In the genomic region with DNA sequence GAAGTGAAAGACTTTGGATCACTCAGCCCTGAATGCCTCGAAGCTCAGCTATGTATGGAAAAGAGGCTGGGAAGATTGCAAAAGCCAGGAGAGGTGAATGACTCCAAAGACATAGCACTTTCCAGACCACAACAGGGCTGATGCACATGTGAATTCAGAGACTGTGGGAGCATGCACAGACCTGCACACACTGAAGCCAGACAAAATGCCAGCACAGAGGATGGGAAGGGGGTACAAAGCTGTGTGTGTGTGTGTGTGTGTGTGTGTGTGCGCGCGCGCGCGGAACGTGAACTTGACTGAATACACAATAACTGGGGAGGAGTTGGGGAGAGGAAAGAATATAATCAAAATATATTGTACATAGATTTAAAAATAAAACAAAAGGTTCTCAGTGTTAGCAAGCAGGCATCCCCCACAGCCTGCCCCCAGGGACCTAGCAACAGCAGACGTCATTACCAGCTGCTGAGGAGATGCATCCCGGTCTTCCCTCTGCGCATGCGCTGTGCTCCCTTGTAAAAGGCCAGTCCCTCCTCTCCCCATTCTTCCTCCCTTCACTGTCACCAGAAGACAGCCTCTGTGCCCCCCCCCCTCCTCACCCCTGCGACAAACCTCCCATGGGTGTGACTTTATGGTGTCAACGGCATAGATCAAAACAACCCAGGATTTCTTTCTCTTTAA, we compare ENCODE assay signal across 9 mouse cellular contexts.
DNase-seq lines count a peak whose midpoint lies in the region; ATAC-seq and TF ChIP-seq lines count a peak whose summit lies in the region.
"Had no signal": no experiment of that assay in that cellular context is flagged by ENCODE, and none has a peak within 500 bp of the region (broad histone marks: within the 10 kb centered on the region; RNA-seq: fewer than 3 reads in every experiment).

No protein-coding gene starts in this region.

- H3K9me3 ChIP-seq in limb, embryonic 12.5 days, result no peaks in the 10 kb centered on the region
- H3K9me3 ChIP-seq in limb, embryonic 10.5 days (replicated peaks), result no peaks in the 10 kb centered on the region
- no peaks in the 10 kb centered on the region for H3K9me3 ChIP-seq in kidney, postnatal 0 days (replicated peaks; ENCODE audit: low read length)

- ATAC-seq in limb, embryonic 12.5 days (ENCODE audit: insufficient number of reproducible peaks, insufficient read depth, low FRiP score, low TSS enrichment, low read depth), result no peak
- peak; percentile 73 for ATAC-seq in kidney, postnatal 0 days (replicated peaks; ENCODE audit: low FRiP score, low read depth)
- no peak for ATAC-seq in erythroblast, adult 5-6 weeks (replicated peaks; ENCODE audit: low FRiP score, poor library complexity, severe bottlenecking)

- peak overlapping the region; percentile 37 for H3K4me2 ChIP-seq in limb, embryonic 12.5 days
- peak overlapping the region; percentile 39 for H3K4me2 ChIP-seq in kidney, postnatal 0 days (ENCODE audit: low read length)

- no peak for DNase-seq in limb, embryonic 10.5 days (ENCODE audit: low spot score)
- DNase-seq in adrenal gland, postnatal 25 days, result peak; percentile 63
- DNase-seq in gastrocnemius, postnatal 36 days, result peak; percentile 57 to 78
- DNase-seq in kidney, postnatal 0 days (ENCODE audit: low spot score), result peak; percentile 88
- peak; percentile 51 for DNase-seq in lung, postnatal 14 days
- peak; percentile 22 to 52 for DNase-seq in urinary bladder, postnatal 36 days (ENCODE audit: low spot score in 2 of 2)

- no peak for TF ChIP-seq CTCF in kidney, postnatal 0 days (IDR thresholded peaks at IDR 0.05; ENCODE audit: low read depth)

- intact Hi-C loops in gastrocnemius, postnatal 36 days (cut with DNase I), result no loop called here

- no peak overlapping the region for H3K9ac ChIP-seq in limb, embryonic 12.5 days (replicated peaks)
- H3K9ac ChIP-seq in kidney, postnatal 0 days (ENCODE audit: low read depth, low read length), result no peak overlapping the region

- no peak overlapping the region for H3K4me3 ChIP-seq in limb, embryonic 12.5 days (replicated peaks)
- no peak overlapping the region for H3K4me3 ChIP-seq in limb, embryonic 10.5 days
- no peak overlapping the region for H3K4me3 ChIP-seq in kidney, postnatal 0 days (replicated peaks; ENCODE audit: low read depth, low read length)
- H3K4me3 ChIP-seq: myocyte had no signal

- 63% methylated on average over 14 of the region's 14 CpGs for WGBS in limb, embryonic 12.5 days
- 71% methylated on average over 14 of the region's 14 CpGs for WGBS in limb, embryonic 10.5 days
- 61% methylated on average over 14 of the region's 14 CpGs for WGBS in kidney, postnatal 0 days

- H3K27ac ChIP-seq in limb, embryonic 12.5 days, result no peak overlapping the region
- no peak overlapping the region for H3K27ac ChIP-seq in limb, embryonic 10.5 days
- no peak overlapping the region for H3K27ac ChIP-seq in kidney, postnatal 0 days

- H3K4me1 ChIP-seq in limb, embryonic 12.5 days (replicated peaks), result peaks cover 15% of the 10 kb centered on the region
- H3K4me1 ChIP-seq in limb, embryonic 10.5 days, result peaks cover 8% of the 10 kb centered on the region
- no peaks in the 10 kb centered on the region for H3K4me1 ChIP-seq in kidney, postnatal 0 days (replicated peaks; ENCODE audit: insufficient read depth, low read length)

- H3K27me3 ChIP-seq in limb, embryonic 12.5 days, result no peaks in the 10 kb centered on the region
- no peaks in the 10 kb centered on the region for H3K27me3 ChIP-seq in limb, embryonic 10.5 days (ENCODE audit: low read depth, poor library complexity, severe bottlenecking)
- H3K27me3 ChIP-seq in kidney, postnatal 0 days (ENCODE audit: insufficient read depth, low read length), result no peaks in the 10 kb centered on the region

- H3K36me3 ChIP-seq in limb, embryonic 12.5 days, result no peaks in the 10 kb centered on the region
- H3K36me3 ChIP-seq in limb, embryonic 10.5 days, result no peaks in the 10 kb centered on the region
- H3K36me3 ChIP-seq in kidney, postnatal 0 days (ENCODE audit: insufficient read depth, low read length), result no peaks in the 10 kb centered on the region
